Mouse (Mus musculus) cerebellum, adult 2 months (tissue): ENCODE measurements around the gene Pld1. TPM values are rescaled to one million over a fixed set of nuclear protein-coding genes. Genes with fewer than 3 reads are reported as not detected.
A peak's percentile ranks its signal among the peaks of the same experiment; 100 is the strongest.

Experiments
- DNase-seq, 2 experiments: peaks; one replicate each; pipeline ENCODE4 v3.0.0; 2021
- H3K27ac ChIP-seq: fragments of 200-500 bp; 2 replicates; pipeline ENCODE4 v1.5.1; 2012; ENCODE audit warnings: low read length, control low read depth, inconsistent platforms; ENCODE audit not compliant: insufficient read depth
- H3K27me3 ChIP-seq: fragments of 200-500 bp; 2 replicates; pipeline ENCODE4 v1.6.1; 2012; ENCODE audit warnings: inconsistent platforms, mild to moderate bottlenecking, low read length, moderate library complexity; ENCODE audit not compliant: control insufficient read depth, insufficient read depth
- H3K4me1 ChIP-seq: fragments of 200-500 bp; 2 replicates; pipeline ENCODE4 v1.6.1; 2011; ENCODE audit warnings: low read length; ENCODE audit not compliant: control insufficient read depth, insufficient read depth
- H3K4me3 ChIP-seq: fragments of 200-500 bp; replicated peaks from 2 replicates; pipeline ENCODE3; 2011; ENCODE audit warnings: mild to moderate bottlenecking, low read depth, low read length, control low read depth; ENCODE audit not compliant: insufficient read depth
- CTCF ChIP-seq: fragments of 200-500 bp; IDR thresholded peaks from 2 replicates; pipeline ENCODE4 v1.5.1; 2011; ENCODE audit warnings: low read depth, mild to moderate bottlenecking, control low read depth, low read length, moderate library complexity, borderline replicate concordance; ENCODE audit not compliant: insufficient read depth
- POLR2A ChIP-seq: fragments of 200-500 bp; IDR thresholded peaks from 2 replicates; pipeline ENCODE4 v1.6.1; 2011; ENCODE audit warnings: low read length, control low read depth, borderline replicate concordance; ENCODE audit not compliant: insufficient read depth
- WGBS: fragments of 180-500 bp; shearing (Covaris S2); methylation state at CpG from one replicate; pipeline ENCODE4 v1.1.7; 2018; 5-methylcytosine and 5-hydroxymethylcytosine counted together
- polyA plus RNA-seq: library from polyadenylated mRNA; depleted of rRNA; stranded (reverse); fragments of >200 nt; gene quantifications from 2 replicates; pipeline ENCODE4 v1.2.3, GENCODE M21; 2012

Gene Pld1
- polyA plus RNA-seq, 1 experiment, result 6.0 TPM

GRCm38 (mm10) chr3:27974981-27975380 is 36.5 kb downstream of the Pld1 start:
- H3K4me1 ChIP-seq, result no peaks in the 10 kb centered on the region
- no peak for DNase-seq
- WGBS, result 87% methylated on average over 3 of the region's 3 CpGs

GRCm38 (mm10) chr3:27976931-27977544 is 38.5 kb downstream of the Pld1 start:
- no peak for TF ChIP-seq POLR2A
- TF ChIP-seq CTCF, result no peak
- Histone ChIP-seq H3K27ac (no peak overlapping the region), H3K27me3 (no peaks in the 10 kb centered on the region), H3K4me3 (no peak overlapping the region), H3K4me1 (no peaks in the 10 kb centered on the region)
- no peak for DNase-seq
- WGBS, result 80% methylated on average over 10 of the region's 10 CpGs

More at GRCm38 (mm10) chr3:27974981-27975380, 36.5 kb downstream of the Pld1 start:
- H3K4me3 ChIP-seq, result no peak overlapping the region
- no peaks in the 10 kb centered on the region for H3K27me3 ChIP-seq
- H3K27ac ChIP-seq, result no peak overlapping the region
- TF ChIP-seq POLR2A (no peak), CTCF (no peak)

- peak in 1 of 2 experiments; percentile 13 for DNase-seq
- Histone ChIP-seq H3K27me3 (no peaks in the 10 kb centered on the region), H3K4me3 (no peak overlapping the region), H3K4me1 (no peaks in the 10 kb centered on the region), H3K27ac (no peak overlapping the region; the same call in 1 of the 2 replicates)
- WGBS, result 42% methylated on average over 9 of the region's 9 CpGs
- TF ChIP-seq POLR2A, result no peak
These were observed 39.7 kb downstream of the Pld1 start for GRCm38 (mm10) chr3:27978030-27978723.

- TF ChIP-seq POLR2A (no peak), CTCF (no peak)
- WGBS, result 22% methylated on average over 4 of the region's 4 CpGs
- Histone ChIP-seq H3K27ac (no peak overlapping the region), H3K4me1 (no peaks in the 10 kb centered on the region), H3K27me3 (no peaks in the 10 kb centered on the region), H3K4me3 (no peak overlapping the region)
- DNase-seq, result no peak
These were observed 43.1 kb downstream of the Pld1 start for GRCm38 (mm10) chr3:27981591-27981990.

GRCm38 (mm10) chr3:27982436-27983017 is 44.0 kb downstream of the Pld1 start:
- no peak overlapping the region for H3K27ac ChIP-seq
- no peaks in the 10 kb centered on the region for H3K4me1 ChIP-seq
- no peak overlapping the region for H3K4me3 ChIP-seq
- peak; percentile 20 to 31 for DNase-seq
- 56% methylated on average over 7 of the region's 7 CpGs for WGBS
- TF ChIP-seq POLR2A (no peak), CTCF (peak; percentile 47; the same call in 1 of the 2 replicates)
- H3K27me3 ChIP-seq, result no peaks in the 10 kb centered on the region

DNA sequence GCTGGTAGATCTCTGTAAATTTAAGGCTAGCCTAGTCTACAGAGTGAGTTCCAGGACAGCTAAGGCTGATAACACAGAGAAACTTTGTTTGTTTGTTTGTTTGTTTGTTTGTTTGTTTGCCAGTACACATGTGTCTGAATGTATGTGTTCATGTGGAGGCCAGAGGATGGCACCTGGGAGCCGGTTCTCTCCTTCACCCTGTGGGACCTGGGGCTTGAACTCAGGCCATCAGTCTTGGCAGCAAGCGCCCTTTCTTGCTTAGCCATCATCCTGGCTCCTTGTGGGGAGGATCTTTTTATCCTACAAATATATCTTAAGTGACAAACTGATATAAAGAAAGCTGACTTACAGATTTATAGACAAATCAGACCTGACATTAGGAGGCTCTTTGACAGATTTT is 44.8 kb downstream of the Pld1 start:
- Histone ChIP-seq H3K4me3 (no peak overlapping the region), H3K27ac (no peak overlapping the region), H3K27me3 (no peaks in the 10 kb centered on the region), H3K4me1 (no peaks in the 10 kb centered on the region)
- DNase-seq, result no peak
- TF ChIP-seq CTCF (no peak), POLR2A (no peak)
- WGBS, result 73% methylated on average over 2 of the region's 2 CpGs

- no peak overlapping the region; the same call in 1 of the 2 replicates for H3K27ac ChIP-seq
- no peaks in the 10 kb centered on the region for H3K4me1 ChIP-seq
- DNase-seq, result peak in 1 of 2 experiments; percentile 32
- peak overlapping the region; percentile 22 for H3K4me3 ChIP-seq
- no peaks in the 10 kb centered on the region for H3K27me3 ChIP-seq
- TF ChIP-seq POLR2A, result no peak
- no peak for TF ChIP-seq CTCF
- WGBS, result 3% methylated on average over 14 of the region's 14 CpGs
These were observed 45.6 kb downstream of the Pld1 start for GRCm38 (mm10) chr3:27983935-27984577.

DNA sequence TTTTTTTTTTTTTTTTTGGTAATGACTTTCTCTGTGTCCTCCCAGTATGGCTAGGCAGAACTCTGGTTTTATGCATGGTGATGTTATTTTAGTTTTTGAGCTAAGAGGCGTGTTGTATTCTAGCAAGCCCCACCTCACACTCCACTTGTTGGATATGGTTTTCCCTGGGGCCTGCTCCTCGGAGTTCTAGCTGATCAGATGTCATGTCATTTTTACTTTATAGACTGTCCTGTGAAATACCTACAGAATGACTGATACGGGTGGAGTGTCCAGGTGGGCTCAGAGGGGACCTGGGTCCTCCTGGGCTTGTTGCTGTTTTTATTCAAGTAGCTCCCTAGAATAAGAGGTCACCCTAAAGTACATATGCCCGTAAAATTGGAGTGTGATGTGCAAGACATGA is 46.1 kb downstream of the Pld1 start:
- Histone ChIP-seq H3K27me3 (no peaks in the 10 kb centered on the region), H3K4me1 (no peaks in the 10 kb centered on the region), H3K4me3 (no peak overlapping the region), H3K27ac (no peak overlapping the region)
- DNase-seq, result no peak
- WGBS, result 44% methylated on average over 4 of the region's 4 CpGs
- TF ChIP-seq POLR2A, result no peak
- TF ChIP-seq CTCF, result no peak
